Mouse (Mus musculus) Patski (cell line): ENCODE results near the gene Adk. TPM values are rescaled to one million over a fixed set of nuclear protein-coding genes. Genes with fewer than 3 reads are reported as not detected.

Experiments used
- ATAC-seq: fragments of 100-300 bp; one replicate; pipeline ENCODE4 v1.8.0; 2021
- CTCF ChIA-PET: fragments of 350-600 bp; sonication (Branson Sonifier 250); formaldehyde crosslinking; loops from one replicate; lab custom pipeline; 2022; ENCODE audit warnings: inconsistent platforms; lab: Charles Lee
- POLR2A ChIA-PET: fragments of 350-600 bp; sonication (Branson Sonifier 250); formaldehyde crosslinking; loops from one replicate; lab custom pipeline; 2022; ENCODE audit warnings: antibody characterized with exemption, inconsistent platforms; lab: Charles Lee
- DNase-seq: peaks from one replicate; pipeline ENCODE4 v3.0.0-alpha.2; 2011; ENCODE audit warnings: low read depth, low spot score
- H3K27me3 ChIP-seq: fragments of 371-371 bp; one replicate; pipeline ENCODE4 v1.5.1; 2021
- CTCF ChIP-seq: fragments of 100-300 bp; IDR thresholded peaks from one replicate; pipeline ENCODE4 v1.5.1; 2021
- in situ Hi-C: fragments of 300-500 bp; cut with MboI; formaldehyde crosslinking; loops from 3 replicates; pipeline ENCODE4 v1.11.1; 2018; ENCODE audit warnings: low pct_unique_long_range_greater_than_20kb, mixed read lengths
- polyA plus RNA-seq: library from polyadenylated mRNA; unstranded; gene quantifications from one replicate; pipeline ENCODE4 v1.2.3, GENCODE M21; 2021

Adk gene
- polyA plus RNA-seq, 1 experiment from 2014 or later: 55.1 TPM

GRCm38 (mm10) chr14:21410769-21411477, 358.5 kb downstream of the Adk start:
- H3K27me3 ChIP-seq: no peaks in the 10 kb centered on the region
- TF ChIP-seq CTCF: no peak
- ChIA-PET POLR2A (no interaction called here), CTCF (interaction anchor here (0.9 kb wide), 1 partner anchor 13 kb away, joined by 3 read pairs; no protein-coding TSS in a partner anchor)
- ATAC-seq: no peak
- no peak for DNase-seq
- in situ Hi-C loops: no loop called here

DNA sequence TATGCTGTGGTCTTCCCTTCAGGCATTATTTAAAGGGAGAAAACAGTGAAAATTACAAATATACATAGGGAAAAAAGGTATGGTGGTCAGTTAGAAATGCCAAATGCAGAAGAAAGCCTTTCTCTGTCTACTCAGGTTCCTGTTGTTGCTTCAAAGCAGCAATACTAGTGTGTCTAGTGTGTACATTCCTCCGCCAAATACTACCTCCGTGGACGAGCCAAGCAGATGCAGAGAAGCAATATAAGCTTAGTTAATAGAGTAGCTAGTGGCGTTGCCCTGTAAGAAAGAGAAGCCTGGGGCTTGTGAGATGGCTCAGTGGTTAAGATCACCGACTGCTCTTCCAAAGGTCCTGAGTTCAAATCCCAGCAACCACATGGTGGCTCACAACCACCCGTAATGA, 359.1 kb downstream of the Adk start:
- POLR2A ChIA-PET: no interaction called here
- ATAC-seq (no peak), DNase-seq (no peak)
- in situ Hi-C loops: no loop called here
- H3K27me3 ChIP-seq: no peaks in the 10 kb centered on the region
- no peak for TF ChIP-seq CTCF
- CTCF ChIA-PET: no interaction called here

GRCm38 (mm10) chr14:21418332-21418731, 366.0 kb downstream of the Adk start:
- no peaks in the 10 kb centered on the region for H3K27me3 ChIP-seq
- ChIA-PET CTCF (interaction anchor here (1.1 kb wide), 1 partner anchor 11 kb away, joined by 3 read pairs; no protein-coding TSS in a partner anchor), POLR2A (no interaction called here)
- TF ChIP-seq CTCF: no peak
- ATAC-seq: no peak
- no peak for DNase-seq
- in situ Hi-C loops: no loop called here

DNA sequence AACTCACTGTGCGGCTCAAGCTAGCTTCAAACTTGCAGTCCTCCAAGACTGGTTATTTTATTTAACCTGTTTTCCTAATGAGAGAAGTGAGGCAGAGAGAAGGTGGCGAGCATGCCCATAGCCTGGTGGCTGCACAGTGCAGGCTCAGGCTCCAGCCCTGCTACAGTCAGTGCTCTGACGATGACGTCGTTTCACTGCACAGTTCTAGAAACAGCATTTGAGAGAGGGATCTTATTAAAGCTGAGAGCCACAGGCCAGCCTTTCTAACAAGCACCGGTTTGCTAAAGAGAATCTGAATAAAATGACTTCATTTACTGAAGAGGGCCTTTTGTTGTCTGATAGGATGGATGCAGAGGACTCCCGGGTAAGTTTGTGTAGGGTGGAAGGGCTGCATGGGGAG, 375.0 kb downstream of the Adk start:
- POLR2A ChIA-PET: no interaction called here
- ATAC-seq (no peak), DNase-seq (no peak)
- CTCF ChIA-PET: interaction anchor here (1.8 kb wide), 1 partner anchor 8 kb away, joined by 8 read pairs; no protein-coding TSS in a partner anchor
- no peak for TF ChIP-seq CTCF
- no peaks in the 10 kb centered on the region for H3K27me3 ChIP-seq
- in situ Hi-C loops: no loop called here

GRCm38 (mm10) chr14:21433415-21433814, 381.0 kb downstream of the Adk start:
- POLR2A ChIA-PET: no interaction called here
- CTCF ChIA-PET: interaction anchor here (1.6 kb wide), 1 partner anchor 12 kb away, joined by 3 read pairs; no protein-coding TSS in a partner anchor
- DNase-seq (no peak), ATAC-seq (no peak)
- TF ChIP-seq CTCF: no peak
- no peaks in the 10 kb centered on the region for H3K27me3 ChIP-seq
- in situ Hi-C loops: no loop called here

- CTCF ChIA-PET: interaction anchor here (1.6 kb wide), 1 partner anchor 13 kb away, joined by 3 read pairs; no protein-coding TSS in a partner anchor
- POLR2A ChIA-PET: no interaction called here
- DNase-seq (no peak), ATAC-seq (no peak)
- no peaks in the 10 kb centered on the region for H3K27me3 ChIP-seq
- in situ Hi-C loops: no loop called here
- TF ChIP-seq CTCF: no peak
These were observed 381.6 kb downstream of the Adk start for GRCm38 (mm10) chr14:21433995-21434394.

DNA sequence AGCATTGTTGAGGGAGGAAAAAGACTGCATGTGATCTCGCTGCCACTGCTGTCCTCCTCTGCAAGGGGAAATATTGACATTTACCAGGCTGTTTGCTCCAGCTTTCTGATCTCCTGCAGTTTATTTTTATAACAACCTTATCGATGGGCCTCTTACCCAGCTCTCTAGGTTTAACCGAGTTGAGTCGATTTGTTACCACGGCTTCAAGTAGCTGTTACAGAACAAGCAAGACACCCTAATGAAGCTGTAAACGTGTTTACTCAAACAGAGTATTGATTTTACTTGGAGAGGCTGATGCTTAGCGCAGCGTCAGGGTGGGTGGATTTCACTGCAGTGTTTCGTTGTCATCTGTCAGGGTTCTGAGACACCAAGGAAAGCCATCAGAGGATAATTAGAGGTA, 382.3 kb downstream of the Adk start:
- in situ Hi-C loops: no loop called here
- CTCF ChIA-PET: interaction anchor here (1.6 to 2.1 kb wide), 2 partner anchors 8 to 13 kb away, joined by 3 to 8 read pairs; no protein-coding TSS in a partner anchor
- ATAC-seq (no peak), DNase-seq (no peak)
- POLR2A ChIA-PET: no interaction called here
- H3K27me3 ChIP-seq: no peaks in the 10 kb centered on the region
- TF ChIP-seq CTCF: no peak

GRCm38 (mm10) chr14:21439785-21440184, 387.4 kb downstream of the Adk start:
- POLR2A ChIA-PET: no interaction called here
- H3K27me3 ChIP-seq: no peaks in the 10 kb centered on the region
- TF ChIP-seq CTCF: no peak
- ATAC-seq (no peak), DNase-seq (peak; percentile 25)
- CTCF ChIA-PET: no interaction called here
- in situ Hi-C loops: no loop called here

- ChIA-PET POLR2A (no interaction called here), CTCF (no interaction called here)
- no peak for DNase-seq
- ATAC-seq: no peak
- no peaks in the 10 kb centered on the region for H3K27me3 ChIP-seq
- in situ Hi-C loops: no loop called here
- no peak for TF ChIP-seq CTCF
These were observed 388.2 kb downstream of the Adk start for GRCm38 (mm10) chr14:21440526-21440925.

DNA sequence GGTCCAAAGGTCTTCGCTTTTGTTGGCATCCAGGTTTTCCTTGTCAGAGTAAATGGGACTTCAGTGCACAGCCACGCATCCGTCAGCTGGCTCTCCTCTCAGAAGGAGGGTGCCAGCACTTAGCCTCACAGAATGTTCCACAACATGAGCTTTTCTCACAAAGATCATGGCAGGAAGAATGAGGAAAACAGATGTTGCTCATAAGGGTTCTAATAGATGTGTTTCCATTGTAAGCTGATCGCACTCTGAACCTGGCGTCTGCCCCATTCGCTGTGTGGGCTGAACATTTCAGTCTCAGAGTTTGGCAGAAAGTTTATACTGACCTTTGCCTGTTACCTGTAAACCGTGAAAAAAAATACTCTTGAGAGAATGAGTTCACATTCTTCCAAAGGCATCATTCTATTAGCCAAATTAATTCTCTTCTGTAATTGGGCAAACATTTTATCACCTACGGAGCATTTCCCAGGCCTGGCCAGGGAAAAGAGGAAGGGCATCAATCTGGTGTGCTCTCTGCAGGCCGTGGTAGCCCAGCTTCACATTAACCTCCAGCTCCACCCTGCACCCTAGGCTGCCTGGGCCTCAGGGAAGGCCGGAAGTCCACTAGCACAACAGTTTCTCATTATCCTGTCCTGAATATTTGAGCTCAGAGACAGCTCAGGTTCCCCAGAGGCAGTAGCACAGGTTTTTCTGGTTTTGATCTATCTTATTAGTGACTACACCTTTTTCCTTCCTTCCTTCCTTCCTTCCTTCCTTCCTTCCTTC, 389.6 kb downstream of the Adk start:
- H3K27me3 ChIP-seq: no peaks in the 10 kb centered on the region
- DNase-seq (no peak), ATAC-seq (no peak)
- ChIA-PET CTCF (no interaction called here), POLR2A (interaction anchor here (0.6 kb wide), 1 partner anchor 392 kb away, joined by 3 read pairs; no protein-coding TSS in a partner anchor)
- TF ChIP-seq CTCF: no peak
- in situ Hi-C loops: no loop called here

GRCm38 (mm10) chr14:21452581-21452980, 400.2 kb downstream of the Adk start:
- DNase-seq (no peak), ATAC-seq (no peak)
- ChIA-PET CTCF (no interaction called here), POLR2A (no interaction called here)
- in situ Hi-C loops: no loop called here
- no peak for TF ChIP-seq CTCF
- H3K27me3 ChIP-seq: no peaks in the 10 kb centered on the region
